Mouse (Mus musculus): ENCODE results near the gene Tshz3.

Tshz3 gene

GRCm38 (mm10) chr7:36696406-36697117 is 1.4 kb upstream of the Tshz3 start:
- no peak for DNase-seq (ENCODE audit: low read depth in 2 of 2, low spot score in 2 of 2)

- DNase-seq (ENCODE audit: low read depth in 2 of 2, low spot score in 2 of 2): no peak
Observed at GRCm38 (mm10) chr7:36697118-36697855, 631 bp upstream of the Tshz3 start.

DNA sequence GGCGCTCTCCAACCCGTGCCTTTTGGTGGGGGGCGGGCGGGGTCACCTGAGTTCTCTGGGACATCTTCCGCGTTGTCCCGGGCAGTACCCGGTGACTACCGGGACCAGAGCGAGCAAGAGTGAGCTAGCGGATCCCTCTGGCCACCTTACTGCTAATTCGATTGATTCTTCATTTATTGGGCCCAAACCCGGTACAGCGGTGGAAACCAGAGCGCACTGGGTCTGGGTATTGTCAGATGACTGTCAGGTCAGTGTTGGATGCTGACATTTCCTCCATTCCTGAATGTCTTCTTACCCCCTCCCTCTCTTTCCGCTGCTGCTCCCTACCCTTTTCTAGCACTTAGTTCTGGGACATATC is 650 bp downstream of the Tshz3 start:
- DNase-seq (ENCODE audit: low read depth in 2 of 2, low spot score in 2 of 2): no peak

GRCm38 (mm10) chr7:36699001-36699987 is 1.4 kb downstream of the Tshz3 start:
- DNase-seq (ENCODE audit: low read depth in 2 of 2, low spot score in 2 of 2): no peak

DNA sequence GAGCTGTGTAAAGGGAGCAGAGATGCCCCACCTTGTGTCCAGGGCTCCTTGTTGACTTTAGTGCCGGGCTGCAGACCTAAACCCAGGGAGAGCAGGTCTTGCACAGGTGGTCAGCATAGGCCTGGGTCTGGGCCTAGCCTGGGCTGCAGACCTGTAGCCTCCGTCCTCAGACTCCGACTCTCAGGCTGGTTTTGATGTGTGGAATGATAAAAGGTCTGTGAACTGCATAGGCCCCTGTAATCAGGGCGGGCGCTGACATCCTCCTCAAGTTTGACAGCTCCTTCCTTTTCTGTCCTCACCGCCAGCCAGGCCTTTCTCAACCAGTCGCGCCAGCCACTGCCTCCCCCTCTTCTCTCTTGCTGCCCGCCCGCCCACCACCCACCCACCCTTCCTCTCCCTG is 8.7 kb downstream of the Tshz3 start:
- no peak for DNase-seq (ENCODE audit: low read depth in 2 of 2, low spot score in 2 of 2)

GRCm38 (mm10) chr7:36707266-36707665 is 9.3 kb downstream of the Tshz3 start:
- DNase-seq (ENCODE audit: low read depth in 2 of 2, low spot score in 2 of 2): no peak

GRCm38 (mm10) chr7:36707681-36708350 is 9.9 kb downstream of the Tshz3 start:
- no peak for DNase-seq (ENCODE audit: low read depth in 2 of 2, low spot score in 2 of 2)

DNA sequence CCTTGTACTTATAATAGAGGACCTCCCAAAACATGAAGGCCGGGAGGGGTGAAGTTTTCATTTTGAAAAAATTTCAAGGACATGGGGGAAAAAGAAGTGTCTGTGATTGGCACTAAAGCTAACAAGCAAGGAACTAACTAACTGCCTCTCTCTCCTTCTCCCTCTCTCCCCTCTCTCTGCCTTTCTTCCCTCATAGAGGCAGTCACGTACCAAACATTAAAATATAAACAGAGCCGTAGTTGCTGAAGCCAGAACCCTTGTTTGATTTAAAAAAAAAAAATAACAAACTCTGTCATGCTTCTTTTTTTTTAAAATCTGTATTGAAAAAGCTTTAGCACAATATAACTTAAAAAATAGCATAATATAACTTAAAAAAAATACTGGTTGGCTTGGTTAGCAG is 10.9 kb downstream of the Tshz3 start:
- no peak for DNase-seq (ENCODE audit: low read depth in 2 of 2, low spot score in 2 of 2)

GRCm38 (mm10) chr7:36709239-36709638 is 11.3 kb downstream of the Tshz3 start:
- DNase-seq (ENCODE audit: low read depth in 2 of 2, low spot score in 2 of 2): no peak

GRCm38 (mm10) chr7:36709974-36710373 is 12.1 kb downstream of the Tshz3 start:
- DNase-seq (ENCODE audit: low read depth in 2 of 2, low spot score in 2 of 2): no peak

DNA sequence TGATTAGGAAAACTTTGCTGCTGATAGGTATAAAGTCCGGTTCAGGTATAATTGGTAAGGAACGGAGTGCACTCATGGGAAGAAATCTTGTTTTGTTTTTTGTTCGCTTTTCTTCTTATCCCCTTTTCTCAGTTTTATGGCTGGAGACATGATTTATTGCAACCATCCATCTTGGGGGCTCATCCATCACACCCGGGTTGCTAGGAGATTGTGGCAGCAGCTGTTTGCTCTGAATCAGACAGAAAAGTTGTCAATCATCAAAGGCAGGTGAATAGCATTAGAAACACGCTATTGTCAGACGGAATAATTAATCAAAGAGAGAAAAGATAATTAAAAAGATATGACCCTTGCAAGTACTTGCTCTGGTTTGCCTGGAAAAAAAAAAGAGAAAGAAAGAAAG is 12.5 kb downstream of the Tshz3 start:
- no peak for DNase-seq (ENCODE audit: low read depth in 2 of 2, low spot score in 2 of 2)

DNA sequence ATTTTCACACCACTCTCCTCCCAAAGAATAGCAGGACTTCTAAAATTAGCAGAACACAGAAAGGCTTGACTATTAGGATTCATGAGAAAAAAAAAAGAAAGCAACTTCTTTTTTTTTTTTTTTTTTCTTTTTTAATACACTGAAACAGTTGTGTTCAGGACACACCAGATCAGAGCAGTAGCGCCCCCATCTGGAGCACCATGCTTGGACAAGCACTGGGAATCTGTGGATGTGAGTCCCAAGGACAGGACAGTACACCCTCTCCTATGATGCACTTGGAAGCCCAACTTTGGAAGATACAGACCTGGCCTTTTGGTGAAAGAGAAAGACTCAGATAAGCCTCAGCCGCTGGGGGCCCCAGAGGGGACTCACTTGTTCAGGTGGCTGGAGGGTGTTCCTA is 13.8 kb downstream of the Tshz3 start:
- no peak for DNase-seq (ENCODE audit: low read depth in 2 of 2, low spot score in 2 of 2)

DNA sequence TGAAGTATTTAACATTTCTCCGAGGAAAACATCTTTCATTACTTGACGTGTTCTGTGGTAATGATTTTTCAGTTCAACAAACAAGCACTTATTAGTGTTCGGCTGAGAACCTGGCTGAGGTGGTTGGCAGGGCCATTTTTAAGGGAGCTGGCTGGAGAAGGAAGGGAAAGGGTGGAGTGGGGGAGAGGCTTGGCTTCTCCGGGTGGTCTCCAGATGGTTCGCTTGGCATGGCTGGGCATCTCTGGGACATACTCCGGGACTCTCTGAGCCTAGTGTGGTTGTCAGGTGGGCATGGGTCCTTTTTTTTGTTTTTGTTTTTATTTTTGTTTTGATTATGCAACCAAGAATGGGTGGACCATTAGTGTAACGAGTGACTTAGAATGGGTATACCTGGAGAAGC is 16.4 kb downstream of the Tshz3 start:
- no peak for DNase-seq (ENCODE audit: low read depth in 2 of 2, low spot score in 2 of 2)

DNA sequence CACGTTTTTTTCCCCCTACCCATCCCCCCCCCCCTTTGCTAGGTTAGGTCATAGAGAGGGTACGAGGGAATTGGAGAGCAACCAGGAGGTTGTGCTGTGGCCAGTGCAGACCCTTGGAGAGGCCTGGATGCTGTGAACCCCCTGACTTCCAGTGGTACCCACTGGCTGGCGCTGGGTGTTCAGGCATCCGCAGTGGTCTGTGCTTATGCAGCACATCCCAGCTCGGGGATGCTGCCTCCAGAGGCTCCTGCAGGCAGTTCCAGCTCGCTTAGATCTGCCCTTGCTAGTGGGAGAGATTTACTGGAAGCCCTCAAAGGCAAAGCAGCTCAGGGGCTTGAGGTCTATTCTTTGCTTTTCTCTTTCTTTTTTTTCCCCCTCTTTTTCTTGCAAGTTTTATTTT is 19.3 kb downstream of the Tshz3 start:
- DNase-seq (ENCODE audit: low read depth in 2 of 2, low spot score in 2 of 2): no peak

- no peak for DNase-seq (ENCODE audit: low read depth in 2 of 2, low spot score in 2 of 2)
Observed at GRCm38 (mm10) chr7:36720830-36721229, 22.9 kb downstream of the Tshz3 start.

- no peak for DNase-seq (ENCODE audit: low read depth in 2 of 2, low spot score in 2 of 2)
Observed at GRCm38 (mm10) chr7:36736303-36737050, 38.6 kb downstream of the Tshz3 start.

GRCm38 (mm10) chr7:36751480-36751879 is 53.6 kb downstream of the Tshz3 start:
- no peak for DNase-seq (ENCODE audit: low read depth in 2 of 2, low spot score in 2 of 2)

DNA sequence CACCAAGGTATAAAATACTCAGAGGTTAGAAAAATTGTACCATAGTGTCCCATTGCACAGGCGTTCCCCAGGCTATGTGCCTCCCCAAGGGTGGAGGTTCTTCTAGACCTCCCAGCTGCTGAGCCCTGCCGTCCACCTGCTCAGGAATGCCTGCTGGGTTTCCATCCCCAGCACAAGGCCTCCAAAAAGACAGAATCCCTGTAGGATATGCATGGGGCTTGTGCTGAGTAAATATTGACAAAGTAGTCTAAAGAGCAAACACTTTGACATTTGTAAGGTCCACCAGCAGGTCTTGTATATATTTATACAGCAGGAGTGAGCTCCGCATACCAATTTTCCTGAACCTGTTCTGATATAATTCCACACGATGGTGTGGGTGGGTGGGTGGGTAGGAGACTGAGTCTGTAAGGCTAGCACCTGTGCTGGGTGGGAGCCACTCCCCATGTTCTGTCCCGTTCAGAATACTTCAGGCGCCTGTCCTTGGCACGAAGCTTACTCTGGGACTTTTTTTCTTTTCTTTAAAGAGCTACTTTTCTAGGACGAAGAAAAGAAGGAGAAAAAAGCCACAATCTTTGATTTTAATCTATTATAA is 69.7 kb downstream of the Tshz3 start:
- no peak for DNase-seq (ENCODE audit: low read depth in 2 of 2, low spot score in 2 of 2)

DNA sequence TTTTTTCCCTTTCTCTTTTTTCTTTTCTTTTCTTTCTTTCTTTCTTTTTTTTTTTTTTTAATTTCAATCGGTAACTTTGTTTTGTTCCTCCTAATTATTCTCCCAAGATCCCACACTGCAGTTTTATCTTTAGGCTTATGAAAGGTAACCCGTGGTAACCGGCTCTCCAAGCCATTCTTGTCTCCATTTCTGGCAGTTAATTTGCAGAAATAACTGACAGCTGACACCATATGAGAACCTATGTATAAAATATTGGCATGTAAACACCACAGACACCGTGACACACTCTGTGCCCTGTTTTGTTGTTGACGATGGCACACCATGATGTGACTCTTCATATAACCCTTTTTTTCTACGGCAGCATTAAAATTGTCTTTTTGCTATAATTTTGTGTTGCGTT is 75.2 kb downstream of the Tshz3 start:
- DNase-seq (ENCODE audit: low read depth in 2 of 2, low spot score in 2 of 2): no peak

- no peak for DNase-seq (ENCODE audit: low read depth in 2 of 2, low spot score in 2 of 2)
Observed at GRCm38 (mm10) chr7:36776956-36777355, 79.0 kb downstream of the Tshz3 start.
